Mouse (Mus musculus) brain, embryonic 14.5 days (tissue): ENCODE results near the gene Lrrc7. TPM values are rescaled to one million over a fixed set of nuclear protein-coding genes. Genes with fewer than 3 reads are reported as not detected.
A peak's percentile ranks its signal among the peaks of the same experiment; 100 is the strongest.

Experiments used
- DNase-seq: peaks from one replicate; pipeline ENCODE4 v3.0.0-alpha.2; 2011; ENCODE audit warnings: low read depth
- CTCF ChIP-seq: fragments of 200-500 bp; IDR thresholded peaks from 2 replicates; pipeline ENCODE4 v1.5.1; 2012; ENCODE audit warnings: inconsistent platforms, mild to moderate bottlenecking, moderate library complexity, borderline replicate concordance; ENCODE audit not compliant: insufficient read depth, insufficient read length; ENCODE audit errors: extremely low read depth
- POLR2A ChIP-seq: fragments of 200-500 bp; IDR thresholded peaks from 2 replicates; pipeline ENCODE4 v1.6.1; 2012; ENCODE audit warnings: mild to moderate bottlenecking, inconsistent platforms, borderline replicate concordance; ENCODE audit not compliant: poor library complexity, insufficient read depth, insufficient read length, severe bottlenecking; ENCODE audit errors: extremely low read depth
- polyA plus RNA-seq: library from polyadenylated mRNA; depleted of rRNA; stranded (reverse); fragments of >200 nt; gene quantifications from 2 replicates; pipeline ENCODE4 v1.2.3, GENCODE M21; 2012

Lrrc7 gene
- polyA plus RNA-seq, 1 experiment = 9.5 TPM

DNA sequence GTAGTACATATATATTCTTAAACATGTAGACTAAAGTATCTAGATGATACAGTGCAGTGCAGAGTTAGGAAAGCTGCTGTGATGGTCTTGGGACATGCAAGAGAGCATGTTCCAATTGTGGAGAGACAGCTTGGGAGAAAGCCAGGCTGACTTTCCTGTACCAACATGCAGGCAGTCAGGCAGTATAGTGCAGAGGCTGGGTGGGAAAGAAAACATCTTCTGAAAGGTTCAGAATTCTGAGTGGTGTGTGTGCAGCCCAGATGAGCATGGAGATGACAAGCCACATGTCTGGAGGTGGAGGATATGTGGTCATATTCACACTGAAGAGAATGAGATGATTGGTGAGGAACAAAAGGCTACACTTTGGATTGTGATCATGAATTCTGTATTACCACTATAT is 254.6 kb downstream of the Lrrc7 start:
- no peak for DNase-seq
- TF ChIP-seq CTCF (no peak), POLR2A (no peak)

DNA sequence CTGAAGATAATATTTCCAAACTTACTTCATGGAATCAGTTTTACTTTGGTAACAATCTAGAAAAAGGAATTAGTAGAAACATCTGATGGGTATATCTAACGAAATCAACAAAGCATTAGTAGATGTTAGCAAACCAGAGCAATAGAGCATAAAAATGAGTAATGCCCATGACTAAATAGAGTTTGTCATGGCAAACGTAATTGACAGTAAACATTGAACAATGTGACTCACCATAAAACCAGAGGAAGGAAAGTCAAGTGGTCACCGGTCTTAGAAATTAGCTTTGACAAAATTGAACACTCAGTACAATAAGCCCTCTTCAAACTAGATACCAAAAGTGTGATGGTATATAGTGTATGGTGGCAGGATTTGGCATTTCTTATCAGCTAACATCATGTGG is 263.3 kb downstream of the Lrrc7 start:
- no peak for DNase-seq
- no peak for TF ChIP-seq CTCF
- TF ChIP-seq POLR2A = no peak

- TF ChIP-seq CTCF = no peak
- no peak for TF ChIP-seq POLR2A
- peak; percentile 77 for DNase-seq
These were observed 267.0 kb downstream of the Lrrc7 start for GRCm38 (mm10) chr3:158295041-158295440.

- no peak for DNase-seq
- no peak for TF ChIP-seq CTCF
- TF ChIP-seq POLR2A = no peak
These were observed 277.6 kb downstream of the Lrrc7 start for GRCm38 (mm10) chr3:158284431-158284830.

DNA sequence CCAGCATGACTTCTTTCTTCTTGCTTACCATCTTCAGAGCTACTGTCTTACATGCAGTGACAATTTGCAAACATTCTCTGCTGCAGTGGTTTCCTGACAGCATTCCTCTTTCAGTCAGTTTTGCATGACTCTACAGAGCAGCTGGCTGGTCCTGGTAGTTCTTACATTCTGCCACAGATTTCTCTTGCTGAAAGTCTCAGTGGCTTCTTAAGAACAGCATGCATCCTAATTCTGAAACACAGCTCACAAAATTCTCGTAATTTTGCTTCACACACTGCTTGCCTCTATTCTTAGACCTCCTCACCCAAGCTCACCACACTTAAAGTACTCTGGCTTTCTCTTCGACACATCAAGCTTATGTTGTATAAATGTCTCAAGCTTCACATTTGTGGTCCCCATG is 283.4 kb downstream of the Lrrc7 start:
- TF ChIP-seq CTCF = no peak
- TF ChIP-seq POLR2A = no peak
- DNase-seq = no peak

GRCm38 (mm10) chr3:158272700-158273099 is 289.3 kb downstream of the Lrrc7 start:
- no peak for TF ChIP-seq POLR2A
- no peak for TF ChIP-seq CTCF
- no peak for DNase-seq

DNA sequence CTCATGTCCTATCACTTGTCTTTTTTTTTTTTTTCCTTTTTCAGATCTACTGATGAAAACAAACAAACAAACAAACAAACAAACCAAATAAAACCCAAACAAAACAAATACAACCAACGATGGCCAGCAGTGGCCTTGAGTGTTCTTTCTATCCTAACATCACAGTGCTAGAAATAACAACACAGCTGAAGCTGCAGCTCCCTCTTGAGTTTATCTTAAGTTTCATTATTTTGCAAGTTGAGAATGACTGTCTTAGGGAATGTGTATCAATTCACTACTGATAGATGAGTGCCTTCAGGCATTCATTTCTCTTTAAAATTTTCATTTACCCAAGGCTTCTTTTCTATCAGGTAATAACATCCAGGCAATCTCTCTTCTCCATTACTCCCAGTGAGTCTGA is 291.1 kb downstream of the Lrrc7 start:
- TF ChIP-seq POLR2A (no peak), CTCF (no peak)

GRCm38 (mm10) chr3:158252576-158252975 is 309.4 kb downstream of the Lrrc7 start:
- no peak for TF ChIP-seq POLR2A
- no peak for TF ChIP-seq CTCF
- no peak for DNase-seq

More for the DNA sequence above, 291.1 kb downstream of the Lrrc7 start:
- no peak for DNase-seq

DNA sequence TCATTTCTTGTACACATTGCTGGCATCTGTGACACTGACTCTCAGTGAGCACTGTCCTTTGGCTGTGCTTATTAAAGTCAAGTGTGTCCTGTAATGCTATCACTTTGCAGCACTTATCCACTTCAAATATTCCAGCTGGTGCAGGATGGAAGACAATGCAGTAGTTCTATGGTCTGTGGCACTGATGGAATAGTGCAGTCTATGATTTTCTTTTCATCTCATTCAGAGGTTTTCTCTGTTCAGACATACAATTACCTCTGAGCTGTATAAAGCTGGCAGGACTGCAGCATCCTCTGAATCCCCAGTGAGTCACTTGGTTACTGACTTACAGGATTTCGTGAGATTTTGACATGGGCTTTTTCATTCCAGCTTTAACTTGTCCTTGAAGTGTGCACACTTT is 314.3 kb downstream of the Lrrc7 start:
- DNase-seq = peak; percentile 28
- no peak for TF ChIP-seq POLR2A
- no peak for TF ChIP-seq CTCF

- TF ChIP-seq POLR2A (no peak), CTCF (no peak)
- peak; percentile 25 for DNase-seq
These were observed 351.4 kb downstream of the Lrrc7 start for GRCm38 (mm10) chr3:158210657-158211056.

- peak; percentile 53; the same call in 1 of the 2 replicates for TF ChIP-seq CTCF
- TF ChIP-seq POLR2A = no peak
- peak; percentile 74 for DNase-seq
These were observed 352.0 kb downstream of the Lrrc7 start for GRCm38 (mm10) chr3:158210026-158210425.

- no peak for TF ChIP-seq CTCF
- TF ChIP-seq POLR2A = no peak
- peak; percentile 40 for DNase-seq
These were observed 354.2 kb downstream of the Lrrc7 start for GRCm38 (mm10) chr3:158207840-158208239.

- DNase-seq = no peak
- no peak for TF ChIP-seq POLR2A
- TF ChIP-seq CTCF = no peak
These were observed 359.2 kb downstream of the Lrrc7 start for GRCm38 (mm10) chr3:158202776-158203175.

GRCm38 (mm10) chr3:158195426-158195825 is 366.6 kb downstream of the Lrrc7 start:
- TF ChIP-seq CTCF (no peak), POLR2A (no peak)
- DNase-seq = no peak

DNA sequence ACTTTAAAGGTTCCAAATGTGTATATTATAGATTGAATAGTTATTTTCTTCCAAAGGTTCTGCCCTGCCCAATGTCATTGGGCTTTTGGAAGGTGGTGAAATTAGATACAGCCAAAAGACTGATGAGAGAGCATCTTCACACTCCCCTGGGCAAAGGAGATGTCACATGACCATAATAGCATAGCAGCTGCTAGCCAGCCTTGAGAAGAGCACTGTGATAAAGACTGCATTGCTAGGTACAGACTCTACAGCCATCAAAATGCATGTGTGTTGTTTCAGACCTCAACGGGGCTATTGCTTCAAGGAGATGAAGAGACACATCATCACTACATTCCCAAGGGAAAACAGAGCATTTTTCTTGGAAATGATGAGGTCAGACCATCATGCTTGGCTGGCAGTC is 368.8 kb downstream of the Lrrc7 start:
- DNase-seq = no peak
- TF ChIP-seq POLR2A (no peak), CTCF (no peak)
